Mouse (Mus musculus): ENCODE results near the gene Wrap73.

DNA sequence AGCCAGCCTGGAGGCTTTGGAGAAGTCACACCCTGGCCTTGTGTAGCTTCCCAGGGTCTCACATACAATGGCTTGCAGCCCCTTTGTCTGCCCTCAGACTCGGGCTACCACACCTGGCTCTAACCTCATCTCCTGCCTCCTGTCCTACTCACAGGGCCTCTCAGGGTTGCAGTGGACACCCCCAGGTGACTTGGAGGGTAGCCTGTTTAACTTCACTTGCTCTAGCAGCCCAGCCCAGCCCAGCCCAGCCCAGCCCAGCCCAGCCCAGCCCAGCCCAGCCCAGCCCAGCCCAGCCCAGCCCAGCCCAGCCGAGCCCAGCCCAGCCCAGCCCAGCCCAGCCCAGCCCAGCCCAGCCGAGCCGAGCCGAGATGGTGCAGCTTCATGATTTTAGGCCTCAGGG is 71.9 kb downstream of the Wrap73 start:
- TF ChIP-seq CTCF (conservative IDR thresholded peaks at IDR 0.05; ENCODE audit: low read length) (no peak), NANOG (IDR thresholded peaks at IDR 0.05; ENCODE audit: borderline replicate concordance, low read length) (no peak)
